Mouse (Mus musculus) heart, postnatal 0 days (tissue): ENCODE measurements at regions not wholly inside any gene's neighbourhood (a gene's known extent, or its start where the extent isn't known, plus 50 kb on each side); places are given as distances from the start of the nearest gene placed in this dataset.

Experiments
- ATAC-seq: fragments of 200-750 bp; cut with Nextera tagmentation; 2 replicates; pipeline ENCODE4 v1.8.0; 2017; ENCODE audit warnings: low read depth, moderate number of reproducible peaks, moderate library complexity; ENCODE audit not compliant: insufficient read depth
- DNase-seq: peaks from one replicate; pipeline ENCODE4 v3.0.0-alpha.2; 2016; ENCODE audit warnings: low spot score
- H3K27ac ChIP-seq: fragments of 300-500 bp; sonication (generic); 2 replicates; pipeline ENCODE4 v1.5.1; 2014; ENCODE audit warnings: low read depth, mild to moderate bottlenecking
- H3K27me3 ChIP-seq: fragments of 300-500 bp; sonication (generic); 2 replicates; pipeline ENCODE4 v1.6.1; 2014; ENCODE audit warnings: low read length, mixed read lengths; ENCODE audit not compliant: control insufficient read depth, insufficient read depth
- H3K36me3 ChIP-seq: fragments of 300-500 bp; sonication (generic); replicated peaks from 2 replicates; pipeline ENCODE4 v1.6.1; 2014; ENCODE audit warnings: low read length, mixed read lengths; ENCODE audit not compliant: control insufficient read depth, insufficient read depth
- H3K4me1 ChIP-seq: fragments of 300-500 bp; sonication (generic); 2 replicates; pipeline ENCODE4 v1.6.1; 2014; ENCODE audit warnings: antibody characterized with exemption; ENCODE audit not compliant: control insufficient read depth, insufficient read depth
- H3K4me2 ChIP-seq: fragments of 300-500 bp; sonication (generic); 2 replicates; pipeline ENCODE4 v1.6.1; 2014; ENCODE audit warnings: low read depth, mild to moderate bottlenecking, low read length, moderate library complexity
- H3K4me3 ChIP-seq: fragments of 300-500 bp; sonication (generic); 2 replicates; pipeline ENCODE4 v1.5.1; 2014; ENCODE audit warnings: low read depth, low read length
- H3K9ac ChIP-seq: fragments of 300-500 bp; sonication (generic); replicated peaks from 2 replicates; pipeline ENCODE4 v1.6.1; 2014; ENCODE audit warnings: low read depth, low read length, mixed read lengths
- H3K9me3 ChIP-seq: fragments of 300-500 bp; sonication (generic); replicated peaks from 2 replicates; pipeline ENCODE4 v1.6.1; 2016; ENCODE audit warnings: low read length; ENCODE audit not compliant: control insufficient read depth
- CTCF ChIP-seq: IDR thresholded peaks from 2 replicates; pipeline ENCODE4 v1.5.1; 2016; ENCODE audit warnings: antibody characterized with exemption, control low read depth, low read depth
- EP300 ChIP-seq: IDR thresholded peaks from 2 replicates; pipeline ENCODE4 v1.6.1; 2016; ENCODE audit warnings: antibody characterized with exemption, low read depth
- WGBS: fragments of 180-500 bp; shearing (Covaris S2); extraction: QIAGEN DNeasy Blood & Tissue Kit; methylation state at CpG from one replicate; pipeline ENCODE4 v1.1.7; 2014; 5-methylcytosine and 5-hydroxymethylcytosine counted together

GRCm38 (mm10) chr13:72264416-72264815 is 300.9 kb upstream of the Irx1 start:
- DNase-seq, result no peak
- 68% methylated on average over 3 of the region's 3 CpGs for WGBS
- Histone ChIP-seq H3K4me2 (no peak overlapping the region), H3K4me1 (no peaks in the 10 kb centered on the region), H3K27me3 (0 out of 2 replicates have a peak, but pooled peaks cover 3% of the 10 kb centered on the region), H3K9ac (no peak overlapping the region), H3K36me3 (no peaks in the 10 kb centered on the region), H3K9me3 (no peaks in the 10 kb centered on the region), H3K27ac (no peak overlapping the region), H3K4me3 (no peak overlapping the region)
- no peak for ATAC-seq
- TF ChIP-seq EP300, result no peak
- no peak for TF ChIP-seq CTCF

GRCm38 (mm10) chr13:72265116-72265515 is 301.6 kb upstream of the Irx1 start:
- TF ChIP-seq EP300 (no peak), CTCF (no peak)
- no peak overlapping the region for H3K4me3 ChIP-seq
- no peaks in the 10 kb centered on the region for H3K4me1 ChIP-seq
- H3K36me3 ChIP-seq, result no peaks in the 10 kb centered on the region
- H3K4me2 ChIP-seq, result no peak overlapping the region
- no peak for DNase-seq
- H3K27me3 ChIP-seq, result 0 out of 2 replicates have a peak, but pooled peaks cover 3% of the 10 kb centered on the region
- no peak overlapping the region for H3K9ac ChIP-seq
- no peak for ATAC-seq
- no peak overlapping the region for H3K27ac ChIP-seq
- WGBS, result 81% methylated on average over 7 of the region's 7 CpGs
- no peaks in the 10 kb centered on the region for H3K9me3 ChIP-seq

- H3K36me3 ChIP-seq, result no peaks in the 10 kb centered on the region
- H3K9me3 ChIP-seq, result no peaks in the 10 kb centered on the region
- no peak overlapping the region for H3K27ac ChIP-seq
- no peak overlapping the region for H3K9ac ChIP-seq
- ATAC-seq, result no peak
- DNase-seq, result no peak
- H3K4me2 ChIP-seq, result no peak overlapping the region
- H3K4me3 ChIP-seq, result no peak overlapping the region
- WGBS, result 71% methylated on average over 11 of the region's 11 CpGs
- H3K27me3 ChIP-seq, result 0 out of 2 replicates have a peak, but pooled peaks cover 3% of the 10 kb centered on the region
- H3K4me1 ChIP-seq, result no peaks in the 10 kb centered on the region
- TF ChIP-seq EP300, result no peak
- no peak for TF ChIP-seq CTCF
These were observed 302.1 kb upstream of the Irx1 start for GRCm38 (mm10) chr13:72265650-72266049.

GRCm38 (mm10) chr13:72266174-72266768 is 302.7 kb upstream of the Irx1 start:
- DNase-seq, result no peak
- no peak overlapping the region for H3K4me3 ChIP-seq

GRCm38 (mm10) chr13:72280343-72280742 is 316.8 kb upstream of the Irx1 start:
- Histone ChIP-seq H3K27ac (no peak overlapping the region), H3K4me3 (no peak overlapping the region), H3K27me3 (no peaks in the 10 kb centered on the region), H3K4me2 (no peak overlapping the region), H3K4me1 (no peaks in the 10 kb centered on the region), H3K9me3 (no peaks in the 10 kb centered on the region), H3K36me3 (no peaks in the 10 kb centered on the region), H3K9ac (no peak overlapping the region)
- WGBS, result 25% methylated on average over 2 of the region's 2 CpGs
- DNase-seq (no peak), ATAC-seq (no peak)
- TF ChIP-seq EP300 (no peak), CTCF (no peak)

More at GRCm38 (mm10) chr13:72266174-72266768, 302.7 kb upstream of the Irx1 start:
- WGBS, result 73% methylated on average over 12 of the region's 12 CpGs
- Histone ChIP-seq H3K27ac (no peak overlapping the region), H3K27me3 (0 out of 2 replicates have a peak, but pooled peaks cover 3% of the 10 kb centered on the region), H3K4me1 (no peaks in the 10 kb centered on the region), H3K36me3 (no peaks in the 10 kb centered on the region), H3K9ac (no peak overlapping the region), H3K4me2 (no peak overlapping the region), H3K9me3 (no peaks in the 10 kb centered on the region)
- TF ChIP-seq CTCF (no peak), EP300 (no peak)
- ATAC-seq, result no peak

- no peaks in the 10 kb centered on the region for H3K27me3 ChIP-seq
- DNase-seq, result no peak
- no peaks in the 10 kb centered on the region for H3K36me3 ChIP-seq
- H3K4me1 ChIP-seq, result no peaks in the 10 kb centered on the region
- no peak overlapping the region for H3K4me3 ChIP-seq
- 84% methylated on average over 5 of the region's 5 CpGs for WGBS
- TF ChIP-seq EP300, result no peak
- TF ChIP-seq CTCF, result no peak
- no peak overlapping the region for H3K4me2 ChIP-seq
- no peak overlapping the region for H3K27ac ChIP-seq
- H3K9ac ChIP-seq, result no peak overlapping the region
- H3K9me3 ChIP-seq, result no peaks in the 10 kb centered on the region
- ATAC-seq, result no peak
These were observed 317.3 kb upstream of the Irx1 start for GRCm38 (mm10) chr13:72280871-72281270.
